Mouse (Mus musculus): ENCODE results near the gene Tnk1. TPM values are rescaled to one million over a fixed set of nuclear protein-coding genes. Genes with fewer than 3 reads are reported as not detected.
A peak's percentile ranks its signal among the peaks of the same experiment; 100 is the strongest.

Tnk1 gene
- total RNA-seq, 2 experiments from 2014 or later: 0.17 to 1.7 TPM

GRCm38 (mm10) chr11:69804652-69804940 is 53.9 kb downstream of the Tnk1 start:
- DNase-seq (ENCODE audit: low spot score in 2 of 2): no peak

GRCm38 (mm10) chr11:69803786-69804651 is 54.5 kb downstream of the Tnk1 start:
- peak; percentile 52 to 53 for DNase-seq (ENCODE audit: low spot score in 2 of 2)

DNA sequence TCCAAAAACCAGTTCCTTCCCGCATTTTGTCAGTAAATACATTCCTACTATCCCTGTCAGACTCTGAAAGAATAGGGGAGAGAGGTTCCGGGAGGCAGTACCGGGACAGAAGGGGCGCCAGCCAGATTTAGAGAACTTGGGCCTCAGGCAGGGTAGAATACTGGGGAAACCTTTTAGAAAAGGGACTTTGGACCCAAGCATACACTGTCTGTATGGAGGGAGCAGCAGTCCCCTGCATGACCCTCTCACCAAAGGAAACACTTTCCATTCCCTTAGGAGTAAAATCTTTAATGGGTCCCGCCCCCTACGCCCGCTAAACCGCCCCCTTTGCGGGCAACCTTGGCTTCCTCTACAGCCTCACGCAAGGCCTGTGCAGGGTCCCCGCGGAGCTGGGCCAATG is 55.2 kb downstream of the Tnk1 start:
- no peak for DNase-seq (ENCODE audit: low spot score in 2 of 2)

DNA sequence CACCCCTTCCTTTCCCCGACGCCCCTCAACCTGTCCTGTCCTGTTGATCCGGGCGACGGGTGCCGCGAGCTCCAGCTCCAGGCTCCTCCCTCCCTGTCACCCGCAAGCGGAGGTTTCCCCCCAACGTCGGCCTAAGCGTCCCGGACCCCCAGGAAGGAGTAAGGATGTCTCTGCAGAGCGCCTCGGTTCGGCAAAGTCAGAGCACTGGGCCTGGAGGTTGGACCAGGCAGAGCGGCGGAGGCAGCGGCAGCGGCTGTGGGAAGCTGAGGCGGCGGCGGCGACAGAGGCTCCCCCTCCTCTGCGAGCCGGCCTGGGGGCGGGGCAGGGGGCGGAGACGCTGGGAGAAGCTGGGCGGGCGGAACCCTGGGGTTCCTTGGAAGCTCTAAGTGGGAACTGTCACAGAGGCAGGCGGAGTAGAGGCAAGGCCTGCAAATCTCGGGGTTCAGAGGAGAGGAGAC is 55.9 kb downstream of the Tnk1 start:
- peak; percentile 64 for DNase-seq (ENCODE audit: low spot score in 2 of 2)

- DNase-seq (ENCODE audit: low spot score in 2 of 2): no peak
Observed at GRCm38 (mm10) chr11:69801379-69801977, 57.1 kb downstream of the Tnk1 start, which contains the start of gene Fgf11. Gene Fgf11, minus strand, starts transcription at chr11:69801857.

Small RNAs within 50 kb of the gene (microRNA-seq; reads per million reads assigned to microRNA genes)
- not detected for gene Mir6924

Other genes with a start within 250 kb of the Tnk1 start
- gene Shbg, start 240.8 kb downstream of the Tnk1 start, total RNA-seq (2021): under 1 TPM in 1 of 2 experiments, not detected in 1; 0.59 TPM
- gene Sat2, start 236.7 kb downstream of the Tnk1 start, total RNA-seq (2021): 10 to 100 TPM; 18.3 to 20.9 TPM
- 100 to 1,000 TPM in 1 of 2 experiments, 10 to 100 TPM in 1; 89.3 to 111 TPM for gene Fxr2, start 225.7 kb downstream of the Tnk1 start, total RNA-seq (2021)
- gene Sox15, start 203.4 kb downstream of the Tnk1 start, total RNA-seq (2021): under 1 TPM; 0.62 to 0.73 TPM
- 100 to 1,000 TPM; 107 to 119 TPM for gene Mpdu1, start 196.1 kb downstream of the Tnk1 start, total RNA-seq (2021)
- gene Cd68, start 192.6 kb downstream of the Tnk1 start, total RNA-seq (2021): 10 to 100 TPM; 11.9 to 12.5 TPM
- 100 to 1,000 TPM; 640 to 673 TPM for gene Eif4a1, start 186.3 kb downstream of the Tnk1 start, total RNA-seq (2021)
- gene Senp3, start 176.6 kb downstream of the Tnk1 start, total RNA-seq (2021): 10 to 100 TPM; 86.6 to 90.7 TPM
- gene Tnfsf13, start 172.9 kb downstream of the Tnk1 start, total RNA-seq (2021): 1 to 10 TPM; 4.2 to 5.2 TPM
- gene Tnfsf12, start 162.9 kb downstream of the Tnk1 start, total RNA-seq (2021): 10 to 100 TPM; 23.0 to 23.1 TPM
- gene Tnfsfm13, start 162.6 kb downstream of the Tnk1 start, total RNA-seq (2021): 1 to 10 TPM; 3.1 to 4.6 TPM
- 100 to 1,000 TPM in 1 of 2 experiments, 10 to 100 TPM in 1; 92.4 to 108 TPM for gene Polr2a, start 100.1 kb downstream of the Tnk1 start, total RNA-seq (2021)
- gene Slc35g3, start 96.8 kb downstream of the Tnk1 start, total RNA-seq (2021): not detected
- 10 to 100 TPM; 48.5 to 58.3 TPM for gene Zbtb4, start 92.8 kb downstream of the Tnk1 start, total RNA-seq (2021)
- 1 to 10 TPM; 3.6 to 4.0 TPM for gene Chrnb1, start 62.8 kb downstream of the Tnk1 start, total RNA-seq (2021)
- 1 to 10 TPM; 3.4 to 4.8 TPM for gene Fgf11, start 56.9 kb downstream of the Tnk1 start, total RNA-seq (2021)
- gene Tmem102, start 53.1 kb downstream of the Tnk1 start, total RNA-seq (2021): 1 to 10 TPM in 1 of 2 experiments, under 1 TPM in 1; 0.76 to 1.4 TPM
- not detected for gene Gm39566, start 43.4 kb downstream of the Tnk1 start, total RNA-seq (2021)
- gene Spem2, start 40.3 kb downstream of the Tnk1 start, total RNA-seq (2021): not detected
- not detected for gene Spem1, start 36.5 kb downstream of the Tnk1 start, total RNA-seq (2021)
- gene Nlgn2, start 20.9 kb downstream of the Tnk1 start, total RNA-seq (2021): 10 to 100 TPM; 33.6 to 35.2 TPM
- gene Tmem256, start 20.2 kb downstream of the Tnk1 start, total RNA-seq (2021): 100 to 1,000 TPM; 141 to 143 TPM
- gene Plscr3, start 12.4 kb downstream of the Tnk1 start, total RNA-seq (2021): 10 to 100 TPM; 76.6 to 77.9 TPM
- gene Tmem95, start 19.3 kb upstream of the Tnk1 start, total RNA-seq (2021): not detected
- 1 to 10 TPM; 3.4 to 4.1 TPM for gene Kctd11, start 22.7 kb upstream of the Tnk1 start, total RNA-seq (2021)
- gene Acap1, start 36.8 kb upstream of the Tnk1 start, total RNA-seq (2021): 1 to 10 TPM; 1.4 to 1.7 TPM
- gene 2810408A11Rik, start 42.3 kb upstream of the Tnk1 start, total RNA-seq (2021): 1 to 10 TPM; 4.8 to 5.6 TPM
- gene Neurl4, start 42.3 kb upstream of the Tnk1 start, total RNA-seq (2021): 10 to 100 TPM; 45.9 to 53.3 TPM
- gene Gps2, start 55.2 kb upstream of the Tnk1 start, total RNA-seq (2021): 10 to 100 TPM; 60.0 to 67.0 TPM
- 100 to 1,000 TPM; 598 to 600 TPM for gene Eif5a, start 63.2 kb upstream of the Tnk1 start, total RNA-seq (2021)
- 10 to 100 TPM in 1 of 2 experiments, 1 to 10 TPM in 1; 9.7 to 20.6 TPM for gene Ybx2, start 77.1 kb upstream of the Tnk1 start, total RNA-seq (2021)
- 10 to 100 TPM; 23.6 to 24.8 TPM for gene Slc2a4, start 89.5 kb upstream of the Tnk1 start, total RNA-seq (2021)
- gene Cldn7, start 106.0 kb upstream of the Tnk1 start, total RNA-seq (2021): 10 to 100 TPM in 1 of 2 experiments, 1 to 10 TPM in 1; 3.1 to 17.3 TPM
- 100 to 1,000 TPM; 119 to 130 TPM for gene Ctdnep1, start 122.4 kb upstream of the Tnk1 start, total RNA-seq (2021)
- gene Elp5, start 123.8 kb upstream of the Tnk1 start, total RNA-seq (2021): 10 to 100 TPM; 65.5 to 70.9 TPM
- gene Gabarap, start 132.4 kb upstream of the Tnk1 start, total RNA-seq (2021): 100 to 1,000 TPM; 294 to 311 TPM
- gene Phf23, start 137.0 kb upstream of the Tnk1 start, total RNA-seq (2021): 10 to 100 TPM; 51.4 to 53.4 TPM
- 10 to 100 TPM; 35.5 to 38.2 TPM for gene Dvl2, start 141.9 kb upstream of the Tnk1 start, total RNA-seq (2021)
- gene Acadvl, start 156.7 kb upstream of the Tnk1 start, total RNA-seq (2021): 100 to 1,000 TPM; 295 to 378 TPM
- gene Dlg4, start 158.2 kb upstream of the Tnk1 start, total RNA-seq (2021): 10 to 100 TPM; 63.0 to 64.4 TPM
- gene Asgr1, start 195.4 kb upstream of the Tnk1 start, total RNA-seq (2021): 10 to 100 TPM in 1 of 2 experiments, 1 to 10 TPM in 1; 1.7 to 33.7 TPM
- 10 to 100 TPM in 1 of 2 experiments, 1 to 10 TPM in 1; 1.8 to 14.6 TPM for gene Asgr2, start 233.9 kb upstream of the Tnk1 start, total RNA-seq (2021)